Mouse (Mus musculus) ovary, postnatal 36 days (tissue): ENCODE measurements around the gene Smarcc1.
"Not testable (repeated sequence)": the region's sequence is repeated elsewhere in the genome, so short reads cannot be mapped to it uniquely, and the experiment has no call there.

Source experiments
- DNase-seq: peaks from one replicate; pipeline ENCODE4 v3.0.0; 2022; ENCODE audit warnings: low spot score, mixed read lengths

The Smarcc1 gene

GRCm38 (mm10) chr9:110116977-110117778 lies at the start of gene Smarcc1:
TSS of gene Smarcc1 (plus strand) at chr9:110117708.
- peak; percentile 90 for DNase-seq

DNA sequence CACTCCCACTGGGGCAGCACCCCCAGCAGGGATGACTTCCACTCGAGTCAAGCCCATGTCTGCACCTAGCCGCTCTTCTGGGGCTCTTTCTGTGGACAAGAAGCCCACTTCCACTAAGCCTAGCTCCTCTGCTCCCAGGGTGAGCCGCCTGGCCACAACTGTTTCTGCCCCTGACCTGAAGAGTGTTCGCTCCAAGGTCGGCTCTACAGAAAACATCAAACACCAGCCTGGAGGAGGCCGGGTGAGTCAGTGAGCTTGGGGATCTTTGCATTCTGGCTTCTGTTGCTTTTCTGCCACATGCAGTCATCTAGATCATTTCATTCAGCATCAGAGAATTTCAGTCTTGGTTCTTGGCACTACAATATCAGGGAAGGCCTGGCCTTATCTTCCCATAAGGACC lies 48.8 kb upstream of the Smarcc1 start:
- DNase-seq: no peak

GRCm38 (mm10) chr9:110070358-110070757 lies 47.1 kb upstream of the Smarcc1 start:
- DNase-seq: peak; percentile 49

DNA sequence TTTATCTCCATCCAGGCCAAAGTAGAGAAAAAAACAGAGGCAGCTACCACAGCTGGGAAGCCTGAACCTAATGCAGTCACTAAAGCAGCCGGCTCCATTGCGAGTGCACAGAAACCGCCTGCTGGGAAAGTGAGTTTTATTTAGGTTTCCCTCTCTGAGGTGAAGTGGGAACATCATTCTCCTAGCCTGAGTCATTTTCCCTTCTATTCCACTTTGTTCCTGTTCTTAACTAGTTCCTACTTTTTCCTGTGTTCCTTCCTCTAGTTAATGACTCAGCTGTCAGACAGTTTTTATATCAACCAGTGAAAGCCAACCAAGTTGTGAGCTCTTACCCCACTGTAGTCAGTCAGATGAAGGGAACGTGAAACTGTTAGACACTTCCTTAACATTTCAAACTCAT lies 46.5 kb upstream of the Smarcc1 start:
- no peak for DNase-seq

- DNase-seq: peak; percentile 67
These were observed 45.7 kb upstream of the Smarcc1 start for GRCm38 (mm10) chr9:110071843-110072242.

DNA sequence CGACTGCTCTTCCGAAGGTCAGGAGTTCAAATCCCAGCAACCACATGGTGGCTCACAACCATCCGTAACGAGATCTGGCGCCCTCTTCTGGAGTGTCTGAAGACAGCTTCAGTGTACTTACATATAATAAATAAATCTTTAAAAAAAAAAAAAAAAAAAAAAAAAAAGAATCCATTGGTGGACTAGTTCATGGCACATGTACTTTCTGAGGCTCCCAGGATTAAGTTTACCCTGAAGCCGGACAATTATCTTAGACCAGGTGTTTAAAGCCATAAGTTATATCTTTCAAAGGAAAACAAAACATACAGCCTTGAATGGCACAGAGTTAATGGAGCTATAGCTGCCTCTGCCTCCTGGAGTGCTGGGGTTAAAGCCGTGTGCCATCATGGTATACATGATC lies 41.0 kb upstream of the Smarcc1 start:
- DNase-seq: not testable (repeated sequence)

- DNase-seq: no peak
These were observed 36.4 kb upstream of the Smarcc1 start for GRCm38 (mm10) chr9:110081066-110081465.

DNA sequence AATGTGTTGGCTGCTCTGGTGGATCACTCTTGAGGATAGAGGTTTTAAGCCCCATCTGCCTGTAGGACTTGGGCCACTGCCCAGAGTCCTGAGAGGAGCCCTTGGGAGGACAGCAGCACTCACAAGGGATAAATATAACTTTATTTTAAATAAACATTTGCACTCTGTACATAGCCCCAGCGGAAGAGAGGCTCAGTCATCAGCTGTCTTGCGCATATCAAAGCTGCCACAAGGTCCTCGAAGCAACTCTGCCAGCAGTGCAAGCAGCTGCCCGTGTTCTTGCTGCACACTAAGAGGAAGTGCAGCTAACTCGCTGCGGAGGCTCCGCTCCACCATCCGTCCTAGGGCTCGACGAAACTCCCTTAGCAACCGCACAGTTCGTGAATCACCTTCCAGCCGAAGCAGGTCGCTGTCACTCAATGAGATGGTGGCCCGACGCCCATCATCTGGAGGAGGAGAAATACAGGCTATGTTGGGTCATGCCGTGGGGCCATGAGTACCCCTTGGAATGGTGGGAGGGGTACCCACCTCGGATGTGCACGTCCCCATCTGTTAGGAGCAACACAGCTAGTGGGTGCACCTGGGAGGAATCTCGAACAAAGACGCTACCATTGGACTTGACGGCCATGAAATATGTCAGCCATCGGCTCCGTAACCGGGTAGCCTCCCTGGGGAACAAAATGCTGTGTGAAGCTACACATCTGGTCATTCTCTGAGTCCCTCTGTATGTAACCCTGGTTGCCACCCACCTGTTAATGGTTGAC lies 33.1 kb upstream of the Smarcc1 start:
- DNase-seq: no peak

- no peak for DNase-seq
These were observed 31.8 kb upstream of the Smarcc1 start for GRCm38 (mm10) chr9:110085693-110086092.

GRCm38 (mm10) chr9:110093303-110093702 lies 24.2 kb upstream of the Smarcc1 start:
- DNase-seq: no peak

DNA sequence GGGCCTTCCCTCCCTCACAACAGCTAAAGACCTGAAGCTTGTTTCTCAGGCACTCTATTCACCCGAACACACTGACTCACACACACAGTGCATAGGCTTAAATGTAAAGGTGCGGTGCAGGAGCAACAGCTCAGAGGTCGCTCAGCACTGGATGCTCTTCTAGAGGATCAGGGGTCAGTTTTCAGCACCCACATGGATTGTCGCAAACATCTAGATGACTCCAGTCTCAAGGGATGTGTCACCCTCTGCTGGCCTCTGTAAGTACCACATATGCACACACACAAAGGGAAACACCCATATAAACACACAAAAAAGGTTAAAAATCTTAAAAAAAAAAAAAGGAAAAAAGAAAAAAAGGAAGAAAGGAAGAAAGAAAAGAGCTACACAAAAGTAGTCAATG lies 22.7 kb upstream of the Smarcc1 start:
- no peak for DNase-seq

DNA sequence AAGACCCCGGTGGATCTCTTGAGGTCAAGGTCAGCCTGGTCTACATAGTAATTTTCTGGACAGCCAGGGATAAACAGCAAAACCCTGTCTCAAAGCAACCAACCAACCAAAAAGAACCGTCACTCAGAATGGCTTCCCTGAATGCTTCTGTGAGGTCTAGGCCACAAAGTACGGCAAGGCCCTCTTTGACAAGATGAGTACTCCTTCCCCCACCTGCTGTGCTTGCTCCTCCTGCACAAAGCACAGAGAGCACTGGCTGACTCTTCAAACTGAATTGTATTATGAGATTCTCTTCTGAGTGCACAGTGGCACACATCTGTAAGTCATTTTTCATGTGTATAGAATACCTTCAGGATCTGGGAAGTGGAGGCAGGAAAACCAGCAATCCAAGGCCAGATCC lies 19.7 kb upstream of the Smarcc1 start:
- no peak for DNase-seq

DNA sequence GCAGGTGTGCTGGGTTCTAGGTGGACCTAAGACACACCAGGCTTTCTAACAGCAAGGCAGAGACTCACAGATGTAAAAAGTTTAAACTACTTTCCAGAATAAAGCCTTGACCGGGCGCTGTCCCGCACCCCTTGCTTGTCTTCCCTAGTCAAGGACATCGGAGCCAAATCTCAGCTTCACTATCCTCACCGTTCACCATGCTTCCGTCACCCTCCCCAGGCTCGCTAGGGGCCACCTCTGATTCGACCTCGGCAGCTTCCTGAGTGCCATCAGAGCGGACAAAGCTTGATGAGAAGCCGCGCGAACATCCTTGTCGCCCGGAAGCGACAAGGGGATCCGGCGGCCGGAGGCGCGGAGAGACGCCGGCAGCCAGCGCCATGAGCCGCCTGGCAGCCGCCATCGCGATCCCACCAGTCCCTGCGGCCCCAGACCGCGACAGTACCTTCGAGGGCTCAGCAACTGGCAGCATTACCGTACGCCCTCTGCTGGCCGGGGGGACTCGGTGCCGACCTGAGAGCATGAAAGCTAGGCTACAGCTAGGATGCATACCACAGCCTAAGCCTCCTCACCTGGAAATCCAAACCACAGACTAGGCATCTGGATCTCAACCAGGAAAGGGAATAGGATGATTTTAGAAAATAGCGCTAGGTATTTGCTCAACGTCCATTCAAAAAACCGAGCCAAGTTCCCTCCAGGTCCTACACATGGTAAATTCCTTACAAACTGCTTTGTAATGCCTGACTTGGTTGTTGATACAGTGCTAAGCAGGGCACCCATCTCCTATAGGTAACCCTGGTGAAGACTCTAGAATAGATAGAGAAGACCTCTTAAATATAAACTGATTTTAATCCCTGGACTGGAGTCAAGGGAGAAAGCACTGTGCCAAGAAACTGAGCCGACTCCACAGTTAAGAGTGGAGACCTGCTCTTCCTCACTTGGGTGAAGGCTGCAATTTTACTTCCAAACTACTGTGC lies 16.6 kb upstream of the Smarcc1 start:
- DNase-seq: peak; percentile 93

DNA sequence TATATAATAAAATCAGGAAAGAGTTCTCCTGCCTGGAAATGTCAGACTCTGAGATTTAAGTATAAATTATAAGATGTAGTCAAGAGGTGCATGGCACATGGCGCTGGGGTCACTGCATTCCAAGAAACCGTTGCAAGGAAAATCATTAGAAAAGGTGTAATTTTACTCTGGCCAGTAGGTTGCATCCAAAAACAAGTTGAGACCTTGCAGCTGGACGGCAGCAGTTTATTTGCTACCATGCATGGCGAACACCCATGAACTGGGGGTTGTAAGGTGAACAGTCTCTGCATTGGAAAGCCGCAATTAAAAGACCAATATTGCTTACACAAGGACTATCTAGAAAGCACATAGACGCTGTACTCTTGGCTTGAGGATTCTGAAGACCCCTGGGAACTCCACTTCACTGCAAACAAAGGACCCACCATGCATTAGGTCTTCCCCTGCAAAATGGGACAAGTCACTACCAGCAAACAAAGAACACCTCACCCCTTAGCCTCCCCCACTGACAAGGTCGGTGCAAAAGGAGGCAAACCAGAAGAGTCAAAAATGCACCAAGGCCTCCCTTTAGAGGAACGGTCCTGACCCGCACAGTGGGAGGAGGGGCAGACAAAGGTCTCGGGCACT lies 1.0 kb upstream of the Smarcc1 start:
- DNase-seq: no peak

GRCm38 (mm10) chr9:110117779-110118139 lies 251 bp downstream of the Smarcc1 start, which contains the start of gene Dhx30:
TSS of gene Dhx30 (minus strand) at chr9:110117830.
- no peak for DNase-seq

- no peak for DNase-seq
These were observed 741 bp downstream of the Smarcc1 start for GRCm38 (mm10) chr9:110118249-110118648.

- no peak for DNase-seq
These were observed 3.9 kb downstream of the Smarcc1 start for GRCm38 (mm10) chr9:110121424-110121823.

GRCm38 (mm10) chr9:110123322-110123721 lies 5.8 kb downstream of the Smarcc1 start:
- no peak for DNase-seq

- not testable (repeated sequence) for DNase-seq
These were observed 6.6 kb downstream of the Smarcc1 start for GRCm38 (mm10) chr9:110124008-110124540.

GRCm38 (mm10) chr9:110130896-110131524 lies 13.5 kb downstream of the Smarcc1 start:
- no peak for DNase-seq
